Mouse (Mus musculus): ENCODE measurements around the gene Galr2. TPM values are rescaled to one million over a fixed set of nuclear protein-coding genes. Genes with fewer than 3 reads are reported as not detected.

Gene Galr2
- polyA plus RNA-seq, 1 experiment, result 0.18 TPM

DNA sequence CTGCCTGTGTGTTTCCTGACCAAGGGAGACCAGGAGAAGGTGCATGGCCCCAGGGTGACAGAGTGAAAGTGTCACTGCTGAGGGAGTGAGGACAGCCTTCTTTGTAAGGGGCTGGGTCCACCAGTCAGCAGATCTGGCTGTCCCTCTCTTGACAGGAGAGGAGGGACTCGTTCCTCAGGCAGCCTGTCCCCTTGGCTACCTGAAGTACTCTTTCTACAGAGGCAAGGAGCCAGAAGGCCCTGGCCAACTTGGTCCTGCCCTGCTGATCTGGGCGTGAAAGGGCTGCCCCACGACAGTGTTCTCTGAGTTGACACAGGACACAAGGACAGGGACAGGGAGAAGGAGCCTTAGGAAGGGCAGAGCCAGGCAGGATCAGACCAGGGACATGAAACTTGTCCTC, 16.3 kb downstream of the Galr2 start:
- no peak for DNase-seq
- Histone ChIP-seq H3K4me1 (ENCODE audit: control insufficient read depth, insufficient read depth, low read length) (no peaks in the 10 kb centered on the region), H3K4me3 (replicated peaks; ENCODE audit: extremely low read depth, low read depth, low read length) (no peak overlapping the region)
- WGBS, result 66% methylated on average over 3 of the region's 3 CpGs
- TF ChIP-seq CTCF (IDR thresholded peaks at IDR 0.05; ENCODE audit: insufficient read depth, low read length), result no peak

GRCm38 (mm10) chr11:116298221-116298620, 17.5 kb downstream of the Galr2 start:
- DNase-seq, result no peak
- WGBS, result 92% methylated on average over 11 of the region's 11 CpGs
- TF ChIP-seq POLR2A (IDR thresholded peaks at IDR 0.05; ENCODE audit: borderline replicate concordance, extremely low read depth, low read depth, low read length), result no peak
- TF ChIP-seq CTCF (IDR thresholded peaks at IDR 0.05; ENCODE audit: insufficient read depth, low read length), result no peak
- Histone ChIP-seq H3K4me1 (ENCODE audit: control insufficient read depth, insufficient read depth, low read length) (no peaks in the 10 kb centered on the region), H3K4me3 (replicated peaks; ENCODE audit: extremely low read depth, low read depth, low read length) (no peak overlapping the region)

DNA sequence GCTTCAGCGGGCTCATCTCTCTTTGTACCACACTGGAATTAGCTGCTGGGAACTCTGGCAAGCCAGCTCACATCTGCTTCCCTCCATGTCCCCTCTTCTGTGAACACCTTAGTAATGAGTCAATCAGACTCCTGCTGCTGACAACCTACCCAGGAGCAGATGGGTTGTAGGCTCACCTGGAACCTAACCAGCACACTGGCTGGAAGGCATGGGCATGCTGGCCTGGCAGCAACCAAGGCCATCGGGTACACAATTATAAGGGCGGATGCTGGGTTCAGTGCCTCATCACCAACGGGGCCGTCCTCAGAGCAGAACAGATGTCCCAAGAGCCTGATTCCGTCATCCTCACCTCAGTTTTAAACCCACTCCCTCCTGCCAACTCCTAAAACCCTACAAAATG, 17.9 kb downstream of the Galr2 start:
- TF ChIP-seq POLR2A (IDR thresholded peaks at IDR 0.05; ENCODE audit: borderline replicate concordance, extremely low read depth, low read depth, low read length) (no peak), CTCF (IDR thresholded peaks at IDR 0.05; ENCODE audit: insufficient read depth, low read length) (no peak)
- H3K4me1 ChIP-seq (ENCODE audit: control insufficient read depth, insufficient read depth, low read length), result no peaks in the 10 kb centered on the region
- no peak overlapping the region for H3K4me3 ChIP-seq (replicated peaks; ENCODE audit: extremely low read depth, low read depth, low read length)
- 96% methylated on average over 6 of the region's 6 CpGs for WGBS
- no peak for DNase-seq

DNA sequence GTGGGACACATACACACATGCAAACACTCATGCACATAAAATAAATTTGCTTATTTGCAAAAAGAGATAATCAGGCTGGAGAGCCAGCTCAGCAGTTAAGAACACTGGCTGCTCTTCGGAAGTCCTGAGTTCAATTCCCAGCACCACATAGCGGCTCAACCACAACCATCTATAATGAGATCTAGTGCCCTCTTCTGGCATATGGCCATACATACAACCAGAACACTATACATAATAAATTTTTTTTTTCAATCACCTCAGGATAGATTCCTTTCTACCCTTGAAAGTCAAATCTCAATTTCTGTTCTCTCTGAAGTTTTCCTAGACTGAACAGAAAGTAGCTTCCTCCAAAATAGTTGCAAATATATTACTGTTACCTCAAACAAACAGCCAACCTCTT, 24.7 kb downstream of the Galr2 start:
- TF ChIP-seq POLR2A (IDR thresholded peaks at IDR 0.05; ENCODE audit: borderline replicate concordance, extremely low read depth, low read depth, low read length), result no peak
- TF ChIP-seq CTCF (IDR thresholded peaks at IDR 0.05; ENCODE audit: insufficient read depth, low read length), result no peak
- DNase-seq, result no peak
- 95% methylated on average over 2 of the region's 2 CpGs for WGBS
- Histone ChIP-seq H3K4me1 (ENCODE audit: control insufficient read depth, insufficient read depth, low read length) (peaks cover 5% of the 10 kb centered on the region; the same call in 1 of the 2 replicates), H3K4me3 (replicated peaks; ENCODE audit: extremely low read depth, low read depth, low read length) (no peak overlapping the region)

GRCm38 (mm10) chr11:116306126-116306982, 25.6 kb downstream of the Galr2 start:
- WGBS, result under 1% methylated on average over 53 of the region's 53 CpGs
- DNase-seq, result peak; percentile 91

GRCm38 (mm10) chr11:116307019-116307725, 26.4 kb downstream of the Galr2 start, which contains the start of gene Exoc7:
TSS of gene Exoc7 (minus strand) at chr11:116307233.
- Histone ChIP-seq H3K4me3 (replicated peaks; ENCODE audit: extremely low read depth, low read depth, low read length) (peak within 1 kb of the TSS; percentile 88), H3K4me1 (ENCODE audit: control insufficient read depth, insufficient read depth, low read length) (peaks cover 5% of the 10 kb centered on the region; the same call in 1 of the 2 replicates)
- WGBS, result 80% methylated on average over 10 of the region's 10 CpGs
- no peak for TF ChIP-seq POLR2A (IDR thresholded peaks at IDR 0.05; ENCODE audit: borderline replicate concordance, extremely low read depth, low read depth, low read length)
- TF ChIP-seq CTCF (IDR thresholded peaks at IDR 0.05; ENCODE audit: insufficient read depth, low read length), result no peak
- no peak for DNase-seq

More at GRCm38 (mm10) chr11:116306126-116306982, 25.6 kb downstream of the Galr2 start:
- TF ChIP-seq POLR2A (IDR thresholded peaks at IDR 0.05; ENCODE audit: borderline replicate concordance, extremely low read depth, low read depth, low read length) (peak; percentile 54; the same call in 1 of the 2 replicates), CTCF (IDR thresholded peaks at IDR 0.05; ENCODE audit: insufficient read depth, low read length) (no peak)
- Histone ChIP-seq H3K4me3 (replicated peaks; ENCODE audit: extremely low read depth, low read depth, low read length) (peak overlapping the region; percentile 88), H3K4me1 (ENCODE audit: control insufficient read depth, insufficient read depth, low read length) (peaks cover 5% of the 10 kb centered on the region; the same call in 1 of the 2 replicates)

GRCm38 (mm10) chr11:116307762-116308531, 27.2 kb downstream of the Galr2 start:
- no peak for TF ChIP-seq POLR2A (IDR thresholded peaks at IDR 0.05; ENCODE audit: borderline replicate concordance, extremely low read depth, low read depth, low read length)
- TF ChIP-seq CTCF (IDR thresholded peaks at IDR 0.05; ENCODE audit: insufficient read depth, low read length), result no peak
- WGBS, result 90% methylated on average over 12 of the region's 12 CpGs
- no peak overlapping the region for H3K4me3 ChIP-seq (replicated peaks; ENCODE audit: extremely low read depth, low read depth, low read length)
- no peak for DNase-seq
- peaks cover 5% of the 10 kb centered on the region; the same call in 1 of the 2 replicates for H3K4me1 ChIP-seq (ENCODE audit: control insufficient read depth, insufficient read depth, low read length)

- H3K4me1 ChIP-seq (ENCODE audit: control insufficient read depth, insufficient read depth, low read length), result peaks cover 5% of the 10 kb centered on the region; the same call in 1 of the 2 replicates
- TF ChIP-seq POLR2A (IDR thresholded peaks at IDR 0.05; ENCODE audit: borderline replicate concordance, extremely low read depth, low read depth, low read length), result no peak
- no peak for TF ChIP-seq CTCF (IDR thresholded peaks at IDR 0.05; ENCODE audit: insufficient read depth, low read length)
Observed at GRCm38 (mm10) chr11:116309601-116310000, 28.9 kb downstream of the Galr2 start.

DNA sequence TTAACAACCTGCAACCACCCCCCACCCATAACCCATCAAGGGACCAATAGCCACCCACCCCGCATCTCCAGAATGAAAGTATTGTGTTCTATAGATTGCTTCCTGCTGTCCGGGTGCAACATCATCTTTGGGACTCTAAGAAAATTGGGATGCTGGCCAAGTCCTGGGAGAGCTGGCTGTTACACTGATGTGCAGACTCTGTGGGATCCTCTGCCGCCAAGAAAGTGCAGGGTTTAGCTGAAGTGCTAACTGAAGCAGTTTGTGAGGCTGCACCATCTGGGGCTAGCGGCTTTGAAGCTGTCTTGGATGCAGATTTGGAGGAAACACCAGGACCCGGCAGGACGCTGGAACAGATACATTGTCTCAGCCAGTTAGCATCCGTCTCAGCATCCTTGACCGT, 30.4 kb downstream of the Galr2 start:
- 37% methylated on average over 8 of the region's 8 CpGs for WGBS
- TF ChIP-seq POLR2A (IDR thresholded peaks at IDR 0.05; ENCODE audit: borderline replicate concordance, extremely low read depth, low read depth, low read length) (no peak), CTCF (IDR thresholded peaks at IDR 0.05; ENCODE audit: insufficient read depth, low read length) (no peak)
- DNase-seq, result no peak
- no peak overlapping the region for H3K4me3 ChIP-seq (replicated peaks; ENCODE audit: extremely low read depth, low read depth, low read length)
- no peaks in the 10 kb centered on the region for H3K4me1 ChIP-seq (ENCODE audit: control insufficient read depth, insufficient read depth, low read length)

More at GRCm38 (mm10) chr11:116309601-116310000, 28.9 kb downstream of the Galr2 start:
- DNase-seq, result no peak
- 71% methylated on average over 3 of the region's 3 CpGs for WGBS
- H3K4me3 ChIP-seq (replicated peaks; ENCODE audit: extremely low read depth, low read depth, low read length), result no peak overlapping the region
